Mouse (Mus musculus) urinary bladder, postnatal 25 days (tissue): ENCODE results near the gene Setd6.
A peak's percentile ranks its signal among the peaks of the same experiment; 100 is the strongest.

Experiments used
- DNase-seq: peaks from one replicate; pipeline ENCODE4 v3.0.0; 2022; ENCODE audit warnings: low spot score

Setd6 gene

DNA sequence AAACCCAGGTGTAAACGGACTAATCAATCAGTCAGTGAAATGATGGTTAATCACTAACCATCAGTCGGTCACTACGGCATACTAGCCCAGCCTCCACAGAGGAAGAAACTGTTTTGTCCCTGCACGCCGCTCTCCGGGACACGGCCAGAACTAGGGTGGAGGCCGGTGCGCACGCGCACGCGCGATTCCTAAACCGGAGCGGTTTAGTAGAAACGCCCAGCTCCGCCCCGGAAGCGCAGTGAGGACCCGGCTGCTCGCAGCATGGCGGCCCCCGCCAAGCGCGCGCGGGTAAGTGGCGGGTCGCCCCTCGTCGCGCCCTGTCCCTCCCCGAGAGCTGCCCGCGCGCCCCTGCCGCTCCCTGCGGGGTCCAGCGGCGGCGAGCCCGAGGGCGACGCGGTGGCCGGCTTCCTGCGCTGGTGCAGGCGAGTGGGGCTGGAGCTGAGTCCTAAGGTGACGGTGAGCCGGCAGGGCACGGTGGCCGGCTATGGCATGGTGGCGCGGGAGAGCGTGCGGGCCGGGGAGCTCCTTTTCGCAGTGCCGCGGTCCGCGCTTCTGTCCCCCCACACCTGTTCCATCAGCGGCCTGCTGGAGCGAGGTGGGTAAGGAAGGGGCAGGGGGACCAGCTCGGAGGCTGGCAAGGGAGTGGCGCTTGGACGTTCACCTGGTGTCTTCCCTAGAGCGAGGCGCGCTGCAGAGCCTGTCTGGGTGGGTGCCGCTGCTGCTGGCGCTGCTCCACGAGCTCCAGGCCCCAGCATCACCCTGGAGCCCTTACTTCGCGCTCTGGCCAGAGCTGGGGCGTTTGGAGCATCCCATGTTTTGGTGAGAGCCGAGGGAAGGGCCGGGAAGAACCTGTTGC is at the start of gene Setd6:
TSS of gene Setd6 (plus strand) at position 206 of the 856 bp plus-strand sequence.
- peak; percentile 75 for DNase-seq

DNA sequence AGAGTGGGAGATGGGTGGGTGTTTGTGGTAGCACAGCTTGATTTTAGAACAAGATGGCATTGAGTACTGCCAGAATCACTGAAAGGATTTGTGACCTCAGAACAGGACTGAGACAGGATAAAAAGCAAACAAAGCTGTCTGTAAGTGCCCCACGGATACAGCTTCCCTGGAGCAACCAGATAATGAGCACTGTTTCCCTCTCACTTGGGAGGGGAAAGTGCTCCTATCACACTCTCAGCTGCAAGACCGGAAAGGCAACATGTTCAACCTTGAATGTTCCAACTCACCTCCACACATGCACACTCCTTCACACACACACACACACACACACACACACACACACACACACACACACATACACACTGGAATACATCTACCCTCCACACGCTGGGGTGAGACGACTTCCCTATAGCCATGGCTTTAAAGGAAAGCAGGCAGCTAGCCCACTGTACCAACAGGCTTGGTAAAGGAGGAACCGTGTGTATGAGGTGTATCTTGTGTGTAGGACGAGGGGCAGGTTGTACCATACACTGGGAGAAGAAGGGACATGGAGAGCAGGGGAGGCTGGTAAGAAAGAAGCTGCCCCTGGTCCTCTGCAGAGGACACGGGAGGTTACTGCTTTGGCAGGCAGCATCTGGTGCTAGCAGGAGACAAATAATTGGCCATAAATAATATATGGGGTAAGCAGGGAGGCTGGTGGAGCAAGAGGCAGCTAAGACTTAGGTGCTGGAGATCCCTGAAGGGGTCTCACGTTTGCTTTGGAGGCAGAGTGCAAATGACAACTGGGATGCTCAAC is 47.3 kb upstream of the Setd6 start:
- no peak for DNase-seq

DNA sequence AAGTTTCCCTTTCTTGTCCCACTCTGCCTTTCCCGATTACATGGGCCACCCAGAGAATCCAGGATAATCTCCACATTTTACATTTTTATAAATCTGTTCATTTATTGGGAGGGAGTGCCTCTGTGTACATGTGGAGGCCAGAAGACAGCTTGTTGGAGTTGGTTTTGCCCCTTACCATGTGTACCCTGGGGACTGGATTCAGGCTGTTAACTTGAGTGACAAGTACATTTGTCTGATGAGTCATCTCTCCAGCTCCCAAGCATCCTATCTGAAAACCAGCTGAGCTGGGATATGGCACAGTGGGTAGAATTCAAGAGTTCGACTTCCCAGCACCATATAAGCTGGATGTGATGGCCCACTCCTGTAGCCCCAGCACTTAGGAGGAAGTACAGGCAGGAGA is 45.7 kb upstream of the Setd6 start:
- no peak for DNase-seq

DNA sequence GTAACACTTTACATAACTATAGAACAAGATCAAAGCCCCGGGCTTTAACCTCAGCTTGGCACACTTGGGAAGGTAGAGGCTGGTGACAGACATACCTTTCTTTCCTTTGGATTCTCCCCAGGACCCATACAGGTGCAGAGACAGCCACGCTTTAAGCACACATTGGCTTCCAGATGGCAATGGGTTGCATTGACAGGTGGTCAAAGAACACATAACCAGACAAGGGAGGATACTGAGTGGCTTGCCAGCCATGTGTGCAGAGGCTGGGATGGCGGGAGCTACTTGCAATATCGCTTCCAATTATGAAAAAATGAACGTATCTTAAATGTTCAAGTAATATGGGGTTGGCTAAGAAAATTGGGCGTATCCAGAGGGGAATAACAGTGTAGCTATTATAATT is 43.8 kb upstream of the Setd6 start:
- DNase-seq = no peak

DNA sequence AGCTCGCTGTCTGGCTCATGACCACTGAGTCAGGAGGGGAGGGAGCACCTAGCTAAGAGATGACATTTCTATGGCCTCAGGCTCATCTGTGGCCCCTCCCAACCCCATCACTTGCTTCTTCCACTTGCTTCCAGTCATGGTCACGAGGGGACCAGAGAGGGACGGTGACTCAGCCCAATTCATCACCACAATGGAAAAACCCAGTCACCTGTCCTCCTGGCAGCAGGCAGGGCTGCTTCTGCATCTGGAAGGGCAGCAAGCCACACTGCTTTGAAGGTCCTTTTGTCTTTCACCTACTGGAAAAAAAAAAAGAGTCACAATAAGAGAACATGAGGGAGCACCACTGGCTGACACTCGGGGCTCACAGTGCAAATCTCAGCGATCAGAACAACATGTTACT is 42.9 kb upstream of the Setd6 start:
- no peak for DNase-seq

DNA sequence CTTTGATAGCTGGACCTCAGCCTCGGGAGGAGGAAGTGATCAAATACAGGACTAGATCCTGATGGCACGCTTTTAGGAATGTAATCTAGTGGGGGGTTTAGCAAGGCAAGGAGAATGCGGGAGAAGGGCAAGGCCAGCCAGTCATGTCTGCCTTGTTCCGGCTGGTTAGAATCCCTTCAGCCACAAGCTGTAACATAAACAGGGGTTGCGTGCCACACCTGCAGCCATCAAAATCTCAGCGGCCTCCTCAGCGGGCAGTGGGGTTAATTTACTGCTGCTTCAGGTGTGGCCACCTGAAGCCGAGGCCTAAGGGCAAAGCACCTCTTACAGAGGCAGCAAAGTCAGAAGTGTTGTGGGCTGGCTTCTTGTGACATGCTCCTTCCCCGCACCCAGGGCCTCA is 39.0 kb upstream of the Setd6 start, which contains the start of gene Ndrg4:
TSS of gene Ndrg4 (plus strand) at position 350 of the 400 bp plus-strand sequence.
- no peak for DNase-seq

DNA sequence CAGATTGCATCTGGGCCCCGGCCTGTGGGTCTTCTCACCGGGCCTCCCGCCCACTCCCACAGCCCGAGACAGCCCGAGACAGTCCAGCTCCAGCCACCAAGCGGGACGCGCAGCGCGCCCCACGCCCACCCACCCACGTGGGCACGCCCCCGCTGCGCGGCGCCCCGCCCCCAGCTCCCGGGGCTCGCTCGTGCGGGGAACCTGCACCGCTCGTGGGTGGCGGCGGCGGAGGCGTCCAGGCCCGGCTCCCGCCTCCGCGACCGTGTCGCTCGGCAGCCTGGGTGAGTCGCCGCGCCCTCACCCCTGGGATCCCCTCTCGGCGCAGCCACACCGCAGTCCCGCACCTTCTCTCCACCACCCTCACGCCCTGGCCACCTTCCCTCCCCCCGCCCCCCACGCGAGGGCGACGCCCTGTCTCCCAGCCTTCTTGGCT is 38.1 kb upstream of the Setd6 start:
- no peak for DNase-seq

DNA sequence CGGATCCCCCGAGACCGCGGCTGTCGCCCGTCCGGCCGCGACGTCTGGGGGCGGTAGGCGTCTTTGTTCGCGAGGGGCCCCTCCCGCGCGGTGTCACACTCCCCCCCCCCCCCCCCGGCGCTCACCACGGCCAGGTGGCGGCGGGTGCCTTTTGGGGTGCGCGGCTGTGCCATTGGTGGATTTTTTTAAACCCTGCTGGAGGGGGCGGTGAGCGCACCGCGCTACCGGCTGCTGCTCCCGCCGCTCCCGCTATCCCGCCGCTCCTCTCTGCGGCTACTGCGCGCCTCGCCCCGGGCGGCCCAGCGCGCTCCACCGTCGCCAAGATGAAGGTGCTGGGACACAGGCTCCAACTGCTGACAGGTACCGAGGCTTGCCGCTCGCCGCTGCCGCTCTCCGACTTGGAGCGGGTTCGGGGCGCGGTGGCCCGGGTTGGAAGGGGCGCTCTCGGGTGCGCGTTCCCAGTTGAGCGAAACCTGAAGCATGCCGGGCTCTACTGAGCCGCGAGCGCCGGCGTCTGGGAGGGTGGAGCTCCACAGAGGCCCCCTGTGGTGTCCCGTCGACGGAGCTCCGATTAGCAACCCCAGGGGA is 37.6 kb upstream of the Setd6 start:
- DNase-seq = no peak

DNA sequence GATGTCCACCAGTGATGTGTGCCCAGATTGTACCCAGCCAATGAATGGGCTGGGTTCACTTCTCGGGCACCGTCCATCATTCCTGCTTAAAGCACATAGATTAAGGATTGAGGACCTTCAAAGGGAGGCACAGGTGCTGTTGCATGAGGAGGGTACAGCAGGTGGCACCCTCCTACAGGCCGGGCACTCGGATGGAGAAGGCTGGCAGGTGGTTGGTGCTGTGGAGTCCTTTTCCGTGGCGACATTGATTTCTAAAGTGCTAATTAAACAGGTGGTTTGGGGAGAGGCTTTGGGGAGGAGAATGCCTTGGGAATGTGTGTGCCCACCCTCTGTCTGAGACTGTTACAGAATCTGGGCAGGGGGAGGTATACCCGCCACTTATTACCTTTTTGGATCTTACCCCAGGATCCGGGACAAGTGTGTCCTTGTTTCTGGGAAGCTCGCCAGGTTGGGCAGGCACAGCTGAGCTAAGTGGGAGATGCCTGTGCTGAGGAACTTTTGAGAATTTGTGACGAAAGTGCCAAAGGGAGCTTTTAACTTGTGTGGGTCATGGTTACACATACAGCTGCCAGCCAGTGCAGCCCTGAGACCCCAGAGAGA is 27.5 kb upstream of the Setd6 start:
- no peak for DNase-seq

DNA sequence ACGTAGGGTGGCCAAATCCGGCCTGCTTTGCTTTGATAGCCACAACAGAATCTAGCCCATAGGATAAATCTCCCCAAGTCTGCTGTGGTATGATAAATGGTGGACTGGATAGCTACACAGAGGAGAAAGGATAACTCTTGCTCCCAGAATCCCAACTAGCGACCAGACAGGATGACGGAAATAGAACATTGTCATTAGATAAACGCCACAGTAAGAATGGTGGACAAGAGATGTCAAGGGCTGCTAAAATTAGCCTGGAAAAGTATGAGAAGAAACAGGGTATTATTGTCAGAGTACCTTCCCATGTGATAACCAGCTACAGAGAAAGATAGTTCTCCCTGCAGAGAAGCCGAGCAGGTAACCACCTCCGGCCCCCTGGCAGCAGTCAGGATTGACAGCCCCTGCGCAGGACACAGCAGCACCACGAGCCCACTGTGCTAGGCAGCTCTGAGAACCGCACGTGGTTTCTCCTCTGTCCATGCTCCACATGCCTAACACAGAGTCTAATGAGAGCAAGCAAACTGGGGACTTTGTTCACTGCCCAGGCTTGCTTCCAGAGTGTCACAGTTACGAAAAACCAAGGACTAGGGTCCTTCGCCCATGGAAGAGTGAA is 24.6 kb upstream of the Setd6 start:
- no peak for DNase-seq

DNA sequence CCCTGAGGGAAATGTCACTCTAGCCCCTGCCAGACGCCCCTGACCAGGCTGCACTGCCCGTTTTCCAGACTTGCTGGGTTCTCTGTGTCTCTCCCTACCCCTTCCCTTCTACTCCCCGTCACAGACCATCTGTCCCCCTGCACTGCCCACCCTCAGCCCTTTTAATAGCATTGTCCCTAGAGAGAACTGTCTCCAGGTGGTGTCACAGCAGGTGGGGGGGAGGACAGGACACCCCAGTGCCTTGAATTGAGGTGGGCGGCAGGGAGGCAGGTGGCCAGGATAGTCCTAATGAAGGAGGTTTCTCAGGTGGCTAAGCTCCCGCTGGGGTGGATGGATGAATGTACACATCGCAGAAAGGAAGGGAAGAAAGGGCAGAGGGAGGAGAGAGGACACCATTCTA is 21.1 kb upstream of the Setd6 start:
- DNase-seq = no peak

DNA sequence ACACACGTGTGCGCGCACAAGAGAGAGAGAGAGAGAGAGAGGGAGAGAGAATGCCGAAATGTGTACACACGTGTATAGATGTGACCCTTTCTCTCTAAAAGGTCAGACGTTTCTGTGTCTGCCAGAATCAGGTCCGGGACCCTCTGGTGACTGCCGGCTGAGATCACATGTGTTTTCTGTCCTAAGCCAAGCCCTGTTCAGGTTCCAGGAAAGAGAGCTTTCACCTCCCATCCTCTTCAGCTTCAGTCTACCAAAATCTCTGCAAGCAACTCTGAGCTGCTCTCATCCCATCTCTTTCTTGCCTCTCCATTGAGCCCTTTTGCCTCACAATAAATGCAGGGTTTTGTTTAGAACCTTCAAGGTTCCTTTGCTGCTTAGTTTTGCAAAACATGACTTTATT is 19.0 kb upstream of the Setd6 start:
- DNase-seq = no peak

DNA sequence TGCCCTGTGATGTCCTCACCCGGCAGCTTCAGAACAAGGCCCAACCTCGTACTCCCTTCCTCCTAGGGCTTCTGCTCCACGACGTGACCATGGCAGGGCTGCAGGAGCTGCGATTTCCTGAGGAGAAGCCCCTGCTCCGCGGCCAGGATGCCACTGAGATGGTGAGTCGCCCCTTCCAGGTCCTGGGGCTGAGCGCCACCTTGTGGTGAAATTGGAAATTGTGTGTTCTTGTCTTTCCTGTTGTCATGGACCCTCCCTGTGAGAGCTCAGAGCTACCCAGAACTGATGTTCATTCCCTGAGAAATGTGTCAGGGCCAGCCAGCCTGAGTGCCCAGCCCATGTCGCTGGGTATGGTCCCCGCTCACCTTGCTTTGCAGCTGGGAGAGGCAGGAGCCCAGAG is 18.6 kb upstream of the Setd6 start:
- peak; percentile 81 for DNase-seq

DNA sequence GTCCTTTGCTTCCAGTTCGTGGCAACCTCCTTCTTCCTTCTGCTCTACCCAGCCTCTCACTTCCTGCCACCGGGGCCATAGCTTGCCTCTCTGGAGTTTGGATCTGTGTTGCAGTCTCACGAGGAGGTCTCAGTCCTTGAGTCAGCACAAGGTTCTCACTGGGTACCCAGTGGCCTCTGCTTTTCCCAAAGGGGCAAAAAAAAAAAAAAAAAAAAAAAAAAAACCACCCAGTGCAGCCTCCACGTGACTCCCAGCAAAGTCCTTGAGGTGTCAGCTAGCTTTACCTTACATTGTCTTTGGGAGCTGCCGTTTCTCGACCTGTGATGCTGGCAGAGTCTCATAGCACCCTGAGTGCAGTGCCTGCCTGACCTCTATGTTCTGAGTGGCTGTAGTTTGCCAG is 17.5 kb upstream of the Setd6 start:
- no peak for DNase-seq

DNA sequence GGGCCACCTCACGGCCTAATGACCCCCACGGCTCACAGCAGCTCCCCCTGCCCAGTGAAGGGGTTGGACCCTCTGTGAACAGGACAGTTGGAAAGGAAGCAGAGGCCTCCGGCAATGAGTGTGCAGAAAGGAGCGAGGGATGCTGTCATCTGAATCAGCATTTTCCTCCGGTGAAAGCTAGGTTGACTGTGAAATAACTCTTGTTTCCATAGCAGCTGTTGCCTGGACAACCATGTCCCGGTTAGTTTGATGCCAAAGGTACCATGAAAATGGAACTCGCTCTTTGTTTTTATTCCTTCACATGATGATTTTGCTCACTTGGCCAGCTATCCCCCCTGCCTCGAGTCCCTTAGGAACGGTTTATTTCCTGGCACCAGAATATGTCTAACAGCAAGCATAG is 15.4 kb upstream of the Setd6 start:
- DNase-seq = no peak

DNA sequence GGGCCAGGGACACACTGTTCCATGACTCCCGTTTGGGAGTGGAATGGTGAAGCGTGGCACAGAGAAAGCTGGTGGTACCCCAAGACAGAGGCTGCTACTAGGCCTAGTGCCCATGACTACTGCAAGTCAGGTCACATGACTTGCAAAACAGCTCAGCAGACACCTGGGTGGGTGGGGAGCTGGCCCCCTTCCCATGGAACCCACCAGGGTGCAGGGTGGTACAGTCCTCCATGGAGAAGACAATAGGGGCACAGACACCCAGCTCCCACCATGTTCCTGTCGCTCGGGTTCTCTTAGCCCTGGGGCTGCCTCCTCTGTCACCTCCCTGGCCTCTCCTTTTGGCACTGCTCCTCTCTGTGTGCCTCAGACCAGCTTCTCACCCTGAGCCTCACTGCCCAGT is 13.9 kb upstream of the Setd6 start:
- DNase-seq = no peak

DNA sequence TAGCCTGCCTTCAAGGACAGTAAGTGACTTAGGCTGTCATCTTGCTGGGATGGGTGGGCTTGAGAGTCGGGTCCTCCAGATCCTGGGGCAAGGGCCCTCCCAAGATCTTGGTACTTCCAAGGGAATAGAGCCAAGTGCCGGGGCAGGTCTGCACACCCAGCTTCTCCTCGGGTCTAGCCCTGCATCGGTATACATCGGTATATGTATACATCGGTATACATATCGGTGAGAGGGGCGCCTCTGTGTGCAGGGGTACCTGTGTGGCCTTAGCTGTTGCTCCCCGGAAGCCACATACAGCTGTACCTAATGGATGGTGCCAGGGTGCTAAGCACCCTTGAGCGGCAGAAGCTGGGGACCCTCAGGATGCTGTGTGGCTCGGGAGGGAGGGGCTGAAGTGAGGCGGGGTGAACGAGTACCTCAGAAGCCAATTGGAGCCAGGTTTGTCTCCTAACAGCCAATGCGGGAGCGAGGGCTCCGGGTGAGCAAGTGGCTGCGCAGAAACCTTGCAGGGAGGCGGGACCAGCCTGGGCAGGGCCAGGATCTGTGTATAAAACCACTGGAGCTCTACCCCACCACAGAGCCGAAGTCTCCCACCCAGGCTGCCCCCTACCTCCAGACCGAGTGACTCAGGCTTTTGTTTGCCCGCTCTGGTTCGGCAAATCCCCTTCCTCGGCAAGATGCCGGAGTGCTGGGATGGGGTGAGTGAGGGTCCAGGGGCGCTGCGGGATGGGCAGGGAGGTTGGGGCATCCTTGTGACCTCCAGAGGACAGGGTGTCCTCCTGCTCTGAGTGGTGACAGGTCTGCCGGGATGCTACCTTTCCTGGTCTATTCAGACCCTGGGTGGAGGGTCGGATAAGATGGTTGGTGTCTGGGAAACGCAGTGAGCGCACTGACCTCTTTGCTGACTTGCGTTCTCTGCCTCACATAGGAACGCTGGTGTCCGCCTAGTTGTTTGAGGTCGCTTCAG is 12.9 kb upstream of the Setd6 start:
- peak; percentile 64 for DNase-seq

DNA sequence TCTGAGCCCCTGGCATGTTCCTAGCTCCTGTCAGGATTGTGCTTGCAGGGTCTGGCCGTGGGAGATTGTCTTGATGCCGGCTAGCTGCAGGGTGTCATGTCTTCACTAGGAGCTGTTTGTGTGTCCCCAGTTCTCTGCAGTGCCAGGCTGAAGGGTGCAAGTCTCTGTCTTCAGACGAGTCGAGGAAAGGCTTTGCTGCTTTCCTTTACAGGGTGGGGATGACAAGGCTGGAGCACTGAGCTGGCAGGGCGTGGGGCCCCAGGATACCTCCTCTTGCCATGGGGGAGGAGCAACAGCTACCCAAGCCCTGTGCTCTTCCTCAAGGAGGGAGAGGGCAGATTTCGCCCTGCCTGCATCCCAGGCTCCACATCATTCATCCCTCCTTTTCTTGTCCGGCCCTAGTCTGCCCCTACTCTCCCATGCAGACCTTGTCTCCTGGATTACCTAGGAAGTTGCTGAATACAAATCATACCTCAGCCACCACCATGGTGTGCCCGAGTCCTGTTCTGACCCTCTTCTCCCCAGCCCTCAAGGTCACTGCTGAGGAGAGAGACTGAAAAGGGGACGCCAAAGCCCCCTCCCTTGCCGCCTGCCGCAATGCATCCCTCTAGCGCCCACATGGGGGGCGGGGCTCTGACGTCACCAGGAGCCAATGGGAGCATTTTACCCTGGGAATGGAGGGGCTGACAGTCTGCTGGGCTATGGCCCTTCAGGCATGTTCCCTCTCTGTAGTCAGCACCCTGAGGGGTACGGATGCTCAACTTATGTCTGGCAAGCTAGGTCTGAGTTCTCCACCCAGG is 12.0 kb upstream of the Setd6 start:
- DNase-seq = no peak

DNA sequence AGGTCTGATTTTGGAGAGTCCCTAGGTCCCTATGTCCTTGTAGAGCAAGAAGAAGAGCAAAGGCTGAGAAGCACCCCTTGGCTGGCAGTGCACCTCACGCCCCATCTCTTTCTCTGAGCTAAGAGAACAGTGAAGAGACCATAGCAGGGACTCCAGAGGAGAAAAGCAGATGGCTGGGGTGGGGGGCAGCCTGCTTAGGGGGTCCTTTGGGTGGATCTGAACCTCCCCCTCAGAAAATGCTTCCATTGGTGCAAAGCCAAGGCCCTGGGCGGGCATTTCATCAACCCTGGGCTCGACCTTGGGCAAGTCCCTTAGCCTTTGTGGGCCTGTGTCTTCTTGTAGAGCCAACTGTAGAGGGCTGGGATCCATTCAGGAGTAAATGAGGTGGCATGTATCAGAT is 11.1 kb upstream of the Setd6 start:
- no peak for DNase-seq

DNA sequence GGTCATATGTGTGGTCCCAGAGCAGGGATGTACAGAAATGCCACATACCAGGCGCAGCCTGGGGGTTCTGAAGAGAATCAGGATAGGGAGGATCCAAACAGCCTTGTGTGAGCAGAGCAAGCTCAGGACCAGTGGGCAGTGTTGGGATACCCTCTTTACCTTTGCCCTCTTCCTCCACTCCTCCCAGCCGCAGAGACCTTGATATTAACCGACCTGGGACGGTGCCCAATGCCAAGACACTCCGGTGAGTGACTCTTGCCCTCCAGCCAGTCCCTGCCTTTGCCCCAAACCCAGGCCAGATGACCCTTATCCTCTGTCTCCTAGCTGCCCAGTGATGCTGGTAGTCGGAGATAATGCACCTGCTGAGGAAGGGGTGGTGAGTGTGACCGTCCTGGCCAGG is 6.1 kb upstream of the Setd6 start:
- DNase-seq = no peak
